Mouse (Mus musculus): Measurements from ENCODE around the gene Pptc7.

DNA sequence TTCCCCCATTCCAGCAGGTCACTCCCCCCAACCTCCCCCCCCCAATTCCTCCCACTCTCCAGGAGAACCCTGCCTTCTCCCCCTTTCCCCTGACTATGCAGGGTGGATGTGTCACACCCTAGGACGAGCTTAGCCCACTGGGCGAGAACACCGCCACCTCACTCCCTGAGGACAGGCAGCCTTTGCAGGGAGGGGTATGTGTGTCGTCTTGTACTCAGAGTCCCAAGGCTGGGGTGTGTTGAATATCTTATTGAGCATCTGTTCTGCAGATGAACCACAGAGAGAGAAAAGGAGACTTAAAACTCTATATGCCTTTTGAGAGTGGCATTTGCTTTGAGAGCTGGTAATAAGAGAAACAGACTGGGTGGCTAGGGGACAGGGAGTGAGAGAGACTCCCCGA is 47.0 kb upstream of the Pptc7 start:
- TF ChIP-seq POLR2A (IDR thresholded peaks at IDR 0.05; ENCODE audit: extremely low read depth, insufficient read depth, low read length) (no peak), CTCF (IDR thresholded peaks at IDR 0.05; ENCODE audit: extremely low read depth, insufficient read depth, low read length) (no peak)

Data from cortical plate, adult 2 months (tissue).